ENCODE assay signal across 7 mouse cellular contexts in the genomic region with DNA sequence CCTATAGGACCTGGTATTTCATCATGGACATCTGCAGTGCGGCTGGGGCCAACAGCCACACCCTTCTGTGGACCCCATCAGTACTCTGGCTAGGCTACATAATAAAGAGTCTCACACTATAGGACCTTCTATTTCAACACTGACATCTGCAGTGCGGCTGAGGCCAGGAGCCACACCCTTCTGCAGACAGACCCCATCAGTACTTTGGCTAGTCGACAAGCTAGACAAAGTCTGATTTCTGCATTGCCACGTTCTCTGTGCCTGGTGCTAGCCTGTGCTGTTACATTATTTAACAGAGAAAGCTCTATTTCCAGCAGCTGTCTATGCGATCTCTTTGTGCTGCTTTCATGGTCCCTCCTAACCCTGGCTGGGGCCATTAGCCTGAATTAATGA. TPM values are rescaled to one million over a fixed set of nuclear protein-coding genes. Genes with fewer than 3 reads are reported as not detected.
DNase-seq lines count a peak whose midpoint lies in the region; ATAC-seq and TF ChIP-seq lines count a peak whose summit lies in the region.

No protein-coding gene starts in this region.

- H3K4me1 ChIP-seq in lung, postnatal 0 days (ENCODE audit: insufficient read depth, low read depth, low read length), result no peaks in the 10 kb centered on the region
- H3K4me1 ChIP-seq in embryonic fibroblast, embryonic 13.5 days (ENCODE audit: control insufficient read depth, insufficient read depth, low read length), result no peaks in the 10 kb centered on the region; the same call in 1 of the 2 replicates
- peaks cover 16% of the 10 kb centered on the region for H3K4me1 ChIP-seq in limb, embryonic 15.5 days
- no peaks in the 10 kb centered on the region for H3K4me1 ChIP-seq in stomach, postnatal 0 days (replicated peaks; ENCODE audit: control insufficient read depth, insufficient read depth)

- no peak overlapping the region for H3K27ac ChIP-seq in lung, postnatal 0 days (ENCODE audit: low read length)
- H3K27ac ChIP-seq in embryonic fibroblast, embryonic 13.5 days (ENCODE audit: insufficient read depth, low read length), result peak overlapping the region; percentile 41
- H3K27ac ChIP-seq in limb, embryonic 15.5 days, result peak overlapping the region; percentile 76
- H3K27ac ChIP-seq in stomach, postnatal 0 days (replicated peaks), result peak overlapping the region; percentile 26; the same call in 1 of the 2 replicates

- H3K36me3 ChIP-seq in lung, postnatal 0 days (ENCODE audit: insufficient read depth, low read length), result peaks cover 4% of the 10 kb centered on the region; the same call in 1 of the 2 replicates
- H3K36me3 ChIP-seq in limb, embryonic 15.5 days, result peaks cover 9% of the 10 kb centered on the region; the same call in 1 of the 2 replicates
- no peaks in the 10 kb centered on the region; the same call in 1 of the 2 replicates for H3K36me3 ChIP-seq in stomach, postnatal 0 days (ENCODE audit: control insufficient read depth, insufficient read depth, low read length)

- no peaks in the 10 kb centered on the region for H3K27me3 ChIP-seq in lung, postnatal 0 days (replicated peaks; ENCODE audit: insufficient read depth, low read length)
- no peaks in the 10 kb centered on the region for H3K27me3 ChIP-seq in limb, embryonic 15.5 days
- H3K27me3 ChIP-seq in stomach, postnatal 0 days (ENCODE audit: control insufficient read depth, insufficient read depth, low read length), result no peaks in the 10 kb centered on the region

- no peak overlapping the region for H3K9ac ChIP-seq in lung, postnatal 0 days (replicated peaks; ENCODE audit: low read depth)
- H3K9ac ChIP-seq in limb, embryonic 15.5 days, result peak overlapping the region; percentile 39
- H3K9ac ChIP-seq in stomach, postnatal 0 days (ENCODE audit: low read length), result peak overlapping the region; percentile 51

- no peak for TF ChIP-seq CTCF in lung, postnatal 0 days (IDR thresholded peaks at IDR 0.05)
- TF ChIP-seq CTCF in embryonic fibroblast, embryonic 13.5 days (IDR thresholded peaks at IDR 0.05; ENCODE audit: borderline replicate concordance, insufficient read depth, low read length), result no peak
- TF ChIP-seq CTCF in stomach, postnatal 0 days (IDR thresholded peaks at IDR 0.05; ENCODE audit: low read depth), result no peak

- peak overlapping the region; percentile 59 for H3K4me2 ChIP-seq in lung, postnatal 0 days (replicated peaks; ENCODE audit: low read depth, low read length)
- peak overlapping the region; percentile 55 for H3K4me2 ChIP-seq in limb, embryonic 15.5 days
- peak overlapping the region; percentile 55 for H3K4me2 ChIP-seq in stomach, postnatal 0 days (replicated peaks; ENCODE audit: low read depth)

- H3K4me3 ChIP-seq in lung, postnatal 0 days (ENCODE audit: low read depth, low read length), result peak overlapping the region; percentile 86
- peak overlapping the region; percentile 95 for H3K4me3 ChIP-seq in embryonic fibroblast, embryonic 13.5 days (ENCODE audit: insufficient read depth, low read length)
- H3K4me3 ChIP-seq in limb, embryonic 15.5 days, result peak overlapping the region; percentile 83
- H3K4me3 ChIP-seq in stomach, postnatal 0 days (ENCODE audit: low read depth, low read length), result peak overlapping the region; percentile 77

- no peak for TF ChIP-seq EP300 in lung, postnatal 0 days (IDR thresholded peaks at IDR 0.05)
- TF ChIP-seq EP300 in stomach, postnatal 0 days (optimal IDR thresholded peaks at IDR 0.05), result no peak

- no peak; the same call in 1 of the 2 replicates for TF ChIP-seq POLR2A in embryonic fibroblast, embryonic 13.5 days (IDR thresholded peaks at IDR 0.05; ENCODE audit: low read depth, low read length)

- no peaks in the 10 kb centered on the region for H3K9me3 ChIP-seq in lung, postnatal 0 days (ENCODE audit: low read length)
- H3K9me3 ChIP-seq in limb, embryonic 15.5 days, result no peaks in the 10 kb centered on the region
- no peaks in the 10 kb centered on the region for H3K9me3 ChIP-seq in stomach, postnatal 0 days (ENCODE audit: control insufficient read depth, low read length)

- DNase-seq in lung, postnatal 0 days (ENCODE audit: low spot score), result peak; percentile 36
- DNase-seq in lung, adult 18-20 months, result no peak
- DNase-seq in stomach, postnatal 0 days (ENCODE audit: low spot score), result no peak
- no peak for DNase-seq in yolk sac, embryonic 10.5 days (ENCODE audit: low spot score)
- DNase-seq in gastrocnemius, postnatal 25 days, result no peak

- 19% methylated on average over 5 of the region's 5 CpGs for WGBS in lung, postnatal 0 days
- WGBS in limb, embryonic 15.5 days, result 19% methylated on average over 5 of the region's 5 CpGs
- WGBS in stomach, postnatal 0 days, result 23% methylated on average over 5 of the region's 5 CpGs

- ATAC-seq in lung, postnatal 0 days, result no peak
- no peak for ATAC-seq in limb, embryonic 15.5 days (ENCODE audit: insufficient number of reproducible peaks, low FRiP score, low TSS enrichment, low read depth)
- no peak for ATAC-seq in stomach, postnatal 0 days (ENCODE audit: low FRiP score, low TSS enrichment)

RNA-seq across cellular contexts. Expression of a gene that starts 1.3 kb away (rescaled TPM):
- not detected in 2 replicates for polyA plus RNA-seq in lung, postnatal 0 days (2015; fragmentation: Nextera tagmentation; extraction: Ambion mirVana)
- 333 and 559 TPM in 2 replicates for polyA plus RNA-seq in embryonic fibroblast, embryonic 13.5 days (2011; ENCODE audit: insufficient read length, low read depth, missing spikeins)
- not detected in 2 replicates for polyA plus RNA-seq in limb, embryonic 15.5 days (2015; fragmentation: Nextera tagmentation; extraction: Ambion mirVana)
- polyA plus RNA-seq in stomach, postnatal 0 days (2015; fragmentation: Nextera tagmentation; extraction: Ambion mirVana), result not detected in 2 replicates
- total RNA-seq in gastrocnemius, postnatal 25 days (2021), result not detected

RNA-seq across cellular contexts. Expression of a gene that starts 1.4 kb away (rescaled TPM):
- 881 and 945 TPM in 2 replicates for polyA plus RNA-seq in lung, postnatal 0 days (2015; fragmentation: Nextera tagmentation; extraction: Ambion mirVana)
- polyA plus RNA-seq in embryonic fibroblast, embryonic 13.5 days (2011; ENCODE audit: insufficient read length, low read depth, missing spikeins), result 1,082 and 1,134 TPM in 2 replicates
- polyA plus RNA-seq in limb, embryonic 15.5 days (2015; fragmentation: Nextera tagmentation; extraction: Ambion mirVana), result 1,206 and 1,410 TPM in 2 replicates
- 537 and 602 TPM in 2 replicates for polyA plus RNA-seq in stomach, postnatal 0 days (2015; fragmentation: Nextera tagmentation; extraction: Ambion mirVana)
- total RNA-seq in gastrocnemius, postnatal 25 days (2021), result 10 to 100 TPM; 43.5 to 52.6 TPM

RNA-seq across cellular contexts. Expression of a gene that starts 17.7 kb away (rescaled TPM):
- polyA plus RNA-seq in lung, postnatal 0 days (2015; fragmentation: Nextera tagmentation; extraction: Ambion mirVana), result 415 and 427 TPM in 2 replicates
- polyA plus RNA-seq in embryonic fibroblast, embryonic 13.5 days (2011; ENCODE audit: insufficient read length, low read depth, missing spikeins), result 3,138 and 3,689 TPM in 2 replicates
- 1,374 and 1,490 TPM in 2 replicates for polyA plus RNA-seq in limb, embryonic 15.5 days (2015; fragmentation: Nextera tagmentation; extraction: Ambion mirVana)
- 470 and 552 TPM in 2 replicates for polyA plus RNA-seq in stomach, postnatal 0 days (2015; fragmentation: Nextera tagmentation; extraction: Ambion mirVana)
- total RNA-seq in gastrocnemius, postnatal 25 days (2021), result 10 to 100 TPM; 36.4 to 44.5 TPM

RNA-seq across cellular contexts. Expression of a gene that starts 34.0 kb away (rescaled TPM):
- 16.5 and 17.0 TPM in 2 replicates for polyA plus RNA-seq in lung, postnatal 0 days (2015; fragmentation: Nextera tagmentation; extraction: Ambion mirVana)
- 11.3 and 14.7 TPM in 2 replicates for polyA plus RNA-seq in embryonic fibroblast, embryonic 13.5 days (2011; ENCODE audit: insufficient read length, low read depth, missing spikeins)
- 19.7 and 21.8 TPM in 2 replicates for polyA plus RNA-seq in limb, embryonic 15.5 days (2015; fragmentation: Nextera tagmentation; extraction: Ambion mirVana)
- polyA plus RNA-seq in stomach, postnatal 0 days (2015; fragmentation: Nextera tagmentation; extraction: Ambion mirVana), result 7.7 and 9.4 TPM in 2 replicates
- 1 to 10 TPM; 6.1 to 6.6 TPM for total RNA-seq in gastrocnemius, postnatal 25 days (2021)

RNA-seq across cellular contexts. Expression of a gene that starts 53.7 kb away (rescaled TPM):
- 5.1 and 6.6 TPM in 2 replicates for polyA plus RNA-seq in lung, postnatal 0 days (2015; fragmentation: Nextera tagmentation; extraction: Ambion mirVana)
- 0.14 and 0.27 TPM in 2 replicates for polyA plus RNA-seq in embryonic fibroblast, embryonic 13.5 days (2011; ENCODE audit: insufficient read length, low read depth, missing spikeins)
- 1.8 and 2.7 TPM in 2 replicates for polyA plus RNA-seq in limb, embryonic 15.5 days (2015; fragmentation: Nextera tagmentation; extraction: Ambion mirVana)
- polyA plus RNA-seq in stomach, postnatal 0 days (2015; fragmentation: Nextera tagmentation; extraction: Ambion mirVana), result 0.89 and 1.1 TPM in 2 replicates
- 1 to 10 TPM; 1.2 to 2.3 TPM for total RNA-seq in gastrocnemius, postnatal 25 days (2021)

Comparison
In these comparisons a context has a peak if more than half of its experiments do, and no peak if none do; other contexts are left out.
1. RNA of a gene that starts 1.3 kb away (polyA plus RNA-seq): 333 to 559 TPM in embryonic fibroblast, embryonic 13.5 days; not detected in lung, postnatal 0 days, not detected in limb, embryonic 15.5 days and not detected in stomach, postnatal 0 days; every median in the first group is over 100 times any median in the second.
2. Peak in every context shown above with its lines, with median percentiles within 50 percentile points of each other: H3K4me2 ChIP-seq and H3K4me3 ChIP-seq.